Mouse (Mus musculus): ENCODE measurements around the gene Ang. TPM values are rescaled to one million over a fixed set of nuclear protein-coding genes. Genes with fewer than 3 reads are reported as not detected.
A peak's percentile ranks its signal among the peaks of the same experiment; 100 is the strongest.

The Ang gene
- 1 to 10 TPM; 3.0 to 4.1 TPM for total RNA-seq (2021)
- long read RNA-seq, experiment 1 = 0 reads
- long read RNA-seq, experiment 2, partial matches to known transcripts = 0 of 1 reads
- long read RNA-seq, experiment 2, other reads (novel, unspliced or antisense) = 0 of 1 reads

DNA sequence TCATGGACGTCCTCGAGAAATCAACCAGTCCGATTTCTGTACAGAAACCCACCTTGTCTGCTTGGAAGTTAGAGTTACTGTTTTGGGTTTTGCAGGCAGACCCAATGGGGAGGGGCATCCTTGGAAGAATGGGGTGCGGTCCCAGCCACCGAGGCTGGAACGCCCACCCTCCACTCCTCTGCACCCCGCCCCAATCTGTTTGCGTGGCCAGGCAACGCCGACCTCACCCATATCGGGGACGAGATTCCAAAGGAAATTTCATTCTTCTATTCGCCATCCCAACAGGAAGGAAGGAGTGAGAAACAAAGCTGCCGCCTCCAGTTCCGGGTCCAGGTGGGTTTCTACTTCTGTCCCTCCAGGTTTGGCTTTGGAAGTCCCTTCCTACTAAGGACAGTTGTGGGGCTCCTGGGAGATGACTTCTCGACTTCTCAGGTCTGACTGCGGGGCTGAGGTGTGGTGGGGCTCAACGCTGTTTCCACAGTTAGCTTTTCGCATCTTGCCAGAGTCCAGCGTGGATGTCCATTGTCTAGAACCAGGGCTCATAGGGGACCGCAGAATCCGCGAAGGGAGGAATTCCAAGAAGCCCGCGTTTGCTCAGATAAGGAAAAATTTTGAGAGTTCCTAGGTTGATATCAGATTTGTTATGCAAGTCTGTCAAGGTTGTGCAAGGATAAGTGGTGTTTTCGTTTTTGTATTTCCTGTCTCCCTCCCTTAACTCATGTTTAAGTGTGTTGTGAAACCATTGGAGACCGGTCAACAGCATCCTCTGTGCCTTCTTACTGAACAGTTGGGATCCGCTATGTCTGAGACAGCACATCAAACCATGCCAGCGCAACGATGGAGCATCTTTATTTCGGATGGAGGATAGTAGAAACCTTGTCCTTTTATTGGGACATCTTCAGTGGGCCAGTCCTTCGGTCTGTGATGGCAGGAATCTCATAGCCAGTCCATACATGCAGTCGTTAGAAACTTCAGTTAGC lies at the start of gene Ang, which contains the start of gene Rnase4:
TSS of gene Ang (plus strand) at position 230 of the 980 bp plus-strand sequence.
TSS of gene Rnase4 (plus strand) at position 157 of the 980 bp plus-strand sequence.
- DNase-seq (ENCODE audit: low spot score) = peak; percentile 82

DNA sequence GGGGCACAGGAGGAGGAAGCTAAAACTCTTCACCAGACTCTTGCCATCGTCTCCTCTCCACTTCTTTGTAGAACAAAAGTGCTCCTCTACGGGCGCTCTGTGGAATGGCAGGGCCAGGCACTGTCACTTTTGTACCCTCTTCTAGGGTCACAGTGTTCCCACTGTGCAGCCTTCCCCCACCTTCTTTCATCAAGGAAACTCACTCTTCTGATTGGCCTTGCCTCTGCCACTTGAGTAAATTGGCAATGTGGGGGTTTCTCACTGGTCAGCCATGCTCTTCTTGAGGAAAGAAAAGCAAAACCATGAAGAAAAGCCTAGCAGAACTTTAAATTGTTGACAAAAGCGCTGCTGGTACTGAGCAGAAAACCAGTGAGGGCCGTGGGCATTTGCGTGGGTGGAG lies 49.2 kb upstream of the Ang start, which contains the start of gene Rnase9:
TSS of gene Rnase9 (minus strand) at position 101 of the 400 bp plus-strand sequence.
- DNase-seq (ENCODE audit: low spot score) = no peak

GRCm38 (mm10) chr14:51047846-51048245 lies 43.1 kb upstream of the Ang start:
- no peak for DNase-seq (ENCODE audit: low spot score)

DNA sequence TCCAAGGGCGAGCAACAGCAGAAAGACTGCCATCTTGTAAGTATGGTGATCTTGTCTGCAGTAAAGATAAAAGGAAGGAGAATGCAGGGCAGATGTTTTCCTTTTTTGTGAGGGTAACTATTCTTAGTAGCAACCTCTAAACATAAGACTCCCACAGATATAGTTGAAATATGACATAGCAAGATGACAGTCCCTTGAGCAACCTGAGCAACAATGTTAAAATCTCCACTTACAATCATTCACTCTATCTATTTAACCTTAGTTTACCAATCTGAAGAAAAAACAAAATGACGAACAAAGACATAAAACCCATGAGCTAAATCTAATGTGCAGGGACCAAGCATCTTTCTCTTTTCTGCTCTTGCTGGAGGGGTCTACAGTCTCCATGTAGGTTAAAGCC lies 40.9 kb upstream of the Ang start, which contains the start of gene Rnase11:
TSS of gene Rnase11 (minus strand) at position 101 of the 400 bp plus-strand sequence.
- DNase-seq (ENCODE audit: low spot score) = no peak

DNA sequence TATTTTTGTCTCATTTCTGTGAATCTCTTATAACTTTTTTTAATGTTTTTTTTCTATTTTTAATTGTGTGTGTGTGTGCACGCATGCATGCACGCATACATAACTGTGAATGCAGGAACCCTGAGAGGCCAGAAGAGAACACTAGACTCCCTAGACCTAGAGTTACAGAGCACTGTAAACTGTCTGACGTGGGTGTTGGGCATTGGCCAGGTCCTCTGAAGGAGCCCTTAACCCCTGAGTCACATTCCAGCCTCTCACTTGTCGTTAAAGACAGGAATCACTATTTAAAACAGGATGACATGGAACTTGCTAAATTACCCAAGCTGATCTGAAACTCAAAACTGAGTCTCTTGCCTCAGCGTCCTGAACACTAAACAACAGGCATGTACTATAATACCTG lies 39.0 kb upstream of the Ang start:
- no peak for DNase-seq (ENCODE audit: low spot score)

GRCm38 (mm10) chr14:51053176-51053575 lies 37.8 kb upstream of the Ang start:
- no peak for DNase-seq (ENCODE audit: low spot score)

DNA sequence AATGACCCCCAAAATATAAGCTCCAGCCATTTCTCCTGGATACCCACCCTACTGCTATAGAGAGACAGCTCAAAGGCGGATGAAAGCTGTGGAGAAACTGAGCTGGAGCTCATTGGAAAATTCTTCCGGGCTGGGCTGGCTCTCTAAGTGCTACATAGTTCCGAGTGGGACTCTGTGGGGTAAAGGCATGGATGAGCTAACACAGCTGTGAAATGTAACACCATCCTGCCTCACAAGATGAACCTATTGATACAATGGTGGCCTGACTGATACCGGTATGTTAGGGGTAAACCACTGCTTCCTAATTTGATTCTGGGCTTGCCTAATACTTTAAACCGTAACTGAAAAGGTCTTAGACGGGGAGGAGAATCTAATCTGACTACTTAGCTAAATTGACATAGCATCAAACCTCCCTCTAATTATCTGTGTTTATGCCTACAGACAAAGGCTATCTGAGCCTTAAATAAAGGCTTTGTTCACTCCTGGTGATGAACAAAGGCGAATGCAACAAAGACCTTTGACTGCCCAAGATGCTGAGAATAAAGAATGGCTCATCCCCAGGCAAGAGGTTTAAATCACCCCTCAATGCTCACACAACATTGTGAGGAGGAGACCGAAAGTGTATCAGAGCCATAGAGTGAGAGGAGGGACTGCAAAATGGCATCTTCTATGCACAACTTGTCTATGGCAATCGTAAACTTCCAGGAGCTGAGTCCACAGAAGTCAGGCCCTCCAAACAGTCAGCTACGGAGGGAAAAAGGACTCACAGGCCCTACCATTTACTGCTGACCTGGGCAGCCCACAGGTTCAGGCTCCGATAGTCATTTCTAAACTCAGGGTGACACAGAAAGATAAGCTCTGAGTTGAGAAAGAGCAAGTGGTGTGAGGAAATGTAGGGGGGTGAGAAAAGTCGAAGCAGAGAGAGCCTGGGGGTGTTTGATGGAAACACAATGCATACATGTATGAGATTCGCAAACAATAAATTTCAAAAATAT lies 36.4 kb upstream of the Ang start:
- no peak for DNase-seq (ENCODE audit: low spot score)

GRCm38 (mm10) chr14:51057401-51057831 lies 33.5 kb upstream of the Ang start, which contains the start of gene Rnase12:
Rnase12 (minus strand) TSS chr14:51057661.
- DNase-seq (ENCODE audit: low spot score) = no peak

- DNase-seq (ENCODE audit: low spot score) = no peak
Observed at GRCm38 (mm10) chr14:51060761-51061160, 30.2 kb upstream of the Ang start.

- DNase-seq (ENCODE audit: low spot score) = no peak
Observed at GRCm38 (mm10) chr14:51068956-51069355, 22.0 kb upstream of the Ang start.

DNA sequence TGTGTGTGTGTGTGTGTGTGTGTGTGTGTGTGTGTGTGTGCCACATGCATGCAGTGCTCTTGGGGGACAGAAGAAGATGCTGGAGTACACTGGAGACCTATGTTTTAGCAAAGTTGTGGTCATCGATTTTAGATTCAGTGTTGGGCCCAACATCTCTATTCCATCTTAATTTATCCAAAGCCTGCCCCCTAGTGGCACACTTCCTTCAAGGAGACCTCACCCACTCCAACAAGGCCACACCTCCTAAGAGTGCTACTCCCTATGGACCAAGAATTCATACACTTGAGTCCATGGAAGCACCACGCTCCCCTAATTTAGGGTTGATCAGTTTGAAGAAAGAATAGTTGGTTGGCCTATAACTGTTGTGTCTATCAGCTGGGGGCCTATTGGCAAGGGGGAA lies 21.3 kb upstream of the Ang start:
- DNase-seq (ENCODE audit: low spot score) = no peak

- no peak for DNase-seq (ENCODE audit: low spot score)
Observed at GRCm38 (mm10) chr14:51074335-51074734, 16.6 kb upstream of the Ang start, which contains the start of gene Olfr750. Olfr750 (minus strand) TSS chr14:51074435.

DNA sequence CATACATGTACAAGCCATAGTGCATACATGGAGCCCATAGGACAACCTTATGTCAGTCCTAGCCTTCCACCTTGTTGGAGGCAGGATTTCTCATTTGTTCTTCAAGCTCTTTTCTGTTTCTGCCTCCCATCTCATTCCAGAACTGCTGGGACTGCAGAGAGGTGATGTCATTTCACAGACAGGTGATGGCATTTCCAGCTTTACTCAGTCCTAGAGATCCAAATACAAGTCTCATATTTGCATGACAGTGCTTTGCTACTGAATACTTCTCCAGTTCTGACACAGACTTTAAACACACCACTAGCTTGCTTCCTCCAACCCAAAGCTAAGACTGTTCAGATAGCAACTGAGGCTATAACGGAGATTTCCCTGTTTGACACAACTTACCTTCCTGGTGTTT lies 11.8 kb upstream of the Ang start:
- no peak for DNase-seq (ENCODE audit: low spot score)

DNA sequence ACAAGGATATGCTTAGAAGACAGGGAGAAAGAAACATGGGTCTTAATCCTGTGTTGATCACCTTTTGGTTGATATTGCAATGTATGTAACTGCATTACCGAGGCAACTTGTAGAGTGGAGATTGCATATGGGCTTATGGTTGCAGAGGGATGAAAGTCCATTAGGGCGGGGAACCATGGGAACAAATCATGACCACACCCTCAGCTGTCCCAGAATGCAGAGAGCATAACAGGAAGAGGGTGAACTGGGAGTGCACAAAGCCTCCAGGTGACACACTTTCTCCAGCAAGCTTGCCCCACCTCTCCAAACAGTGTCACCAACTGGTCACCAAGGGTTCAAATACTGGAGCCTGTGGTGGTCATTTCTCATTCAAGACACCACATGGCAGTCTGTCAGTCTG lies 9.9 kb upstream of the Ang start:
- no peak for DNase-seq (ENCODE audit: low spot score)

DNA sequence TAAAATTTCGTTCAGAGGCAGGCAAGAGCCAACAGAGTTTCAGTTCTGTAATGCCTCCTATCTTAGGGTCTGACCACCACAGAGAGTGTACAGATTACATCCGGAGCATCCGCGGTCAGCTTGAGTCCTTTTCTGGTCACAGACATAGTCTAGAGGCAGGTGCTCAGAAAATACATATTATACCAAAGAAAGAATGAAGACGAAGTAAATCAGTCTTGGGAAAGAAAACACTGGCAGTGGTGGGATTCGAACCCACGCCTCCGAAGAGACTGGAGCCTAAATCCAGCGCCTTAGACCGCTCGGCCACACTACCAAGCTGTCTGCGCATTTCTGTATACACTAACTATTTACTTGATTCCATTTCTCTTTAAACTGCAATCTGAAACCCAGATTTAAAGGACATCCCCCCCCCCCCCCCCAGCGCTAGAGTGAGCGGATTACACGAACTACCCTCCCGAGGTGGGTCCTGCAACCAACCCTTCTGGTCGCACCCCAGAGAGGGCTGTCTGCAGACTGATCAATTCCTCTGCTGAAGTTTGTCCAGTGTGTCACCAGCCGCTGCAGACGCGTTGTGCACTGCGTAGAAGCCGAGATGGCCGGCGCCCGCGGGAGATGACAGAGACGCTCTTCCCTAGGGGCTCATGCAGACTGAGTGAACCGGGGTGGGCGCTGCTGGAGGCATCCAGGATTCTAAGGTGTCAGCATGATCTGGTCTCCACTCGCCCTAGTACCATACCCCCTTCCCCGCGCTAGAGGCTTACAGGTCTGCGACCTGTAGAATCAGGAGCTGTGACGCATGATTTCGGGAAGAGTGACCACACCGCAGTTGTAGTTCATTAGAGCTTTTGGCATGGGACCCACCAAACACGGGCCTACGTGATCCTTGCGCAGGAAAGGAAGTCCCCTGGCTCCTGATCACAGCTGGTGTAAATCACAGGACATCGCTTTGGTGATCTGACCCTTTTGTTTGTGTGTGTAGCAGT lies 8.1 kb upstream of the Ang start:
- peak; percentile 73 for DNase-seq (ENCODE audit: low spot score)

GRCm38 (mm10) chr14:51083805-51084204 lies 7.1 kb upstream of the Ang start:
- no peak for DNase-seq (ENCODE audit: low spot score)

DNA sequence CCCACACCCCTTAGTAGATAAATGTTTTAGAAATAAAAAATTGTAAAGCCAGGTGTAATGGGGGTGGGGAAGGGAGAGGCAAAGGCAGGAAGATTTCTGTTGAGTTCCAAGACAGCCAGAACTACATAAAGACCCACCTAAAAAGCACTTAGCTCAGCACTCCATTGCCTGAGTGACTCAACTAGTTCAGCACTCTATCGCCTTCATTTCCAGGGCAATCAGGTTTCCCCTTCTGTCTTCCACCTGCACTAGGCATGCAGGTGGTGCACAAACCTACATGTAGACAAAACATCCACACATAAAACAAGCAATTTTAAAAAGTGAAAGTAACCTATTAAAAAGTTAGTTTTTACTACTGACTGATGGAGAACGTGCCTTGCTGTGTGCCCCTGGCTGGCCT lies 5.9 kb upstream of the Ang start:
- no peak for DNase-seq (ENCODE audit: low spot score)

- no peak for DNase-seq (ENCODE audit: low spot score)
Observed at GRCm38 (mm10) chr14:51085911-51086310, 5.0 kb upstream of the Ang start.

- no peak for DNase-seq (ENCODE audit: low spot score)
Observed at GRCm38 (mm10) chr14:51087762-51088161, 3.2 kb upstream of the Ang start.

All from gastrocnemius, adult 18-20 months (tissue).